In the genomic region with DNA sequence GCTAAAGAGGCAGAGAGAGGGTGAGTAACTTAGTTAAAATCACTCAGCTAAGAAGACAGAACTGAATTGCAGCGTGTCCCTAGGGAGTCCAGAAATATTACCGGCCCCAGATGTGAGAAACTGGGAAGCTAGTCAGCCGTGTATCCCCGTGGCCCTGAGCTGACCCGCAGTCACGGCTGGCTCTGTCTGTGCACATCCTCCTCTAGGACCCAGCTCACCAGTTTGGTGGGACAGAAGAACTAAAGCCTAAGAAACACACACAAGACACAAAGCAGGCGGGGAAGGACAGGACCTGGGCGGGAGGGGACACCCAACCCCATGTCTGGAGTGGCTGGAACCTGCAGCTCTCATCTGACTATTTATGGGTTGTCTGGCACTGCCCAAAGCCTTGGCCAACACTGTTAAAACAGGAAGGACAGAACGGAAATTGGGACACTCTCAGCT, we compare ENCODE assay signal across 8 mouse cellular contexts. TPM values are rescaled to one million over a fixed set of nuclear protein-coding genes. Genes with fewer than 3 reads are reported as not detected.
DNase-seq lines count a peak whose midpoint lies in the region; ATAC-seq and TF ChIP-seq lines count a peak whose summit lies in the region.

No protein-coding gene starts in this region.

- H3K9ac ChIP-seq in liver, embryonic 14.5 days (replicated peaks), result peak overlapping the region; percentile 64
- H3K9ac ChIP-seq in hindbrain, embryonic 11.5 days (ENCODE audit: low read depth, low read length), result no peak overlapping the region

- no peak for TF ChIP-seq EP300 in liver, embryonic 14.5 days (IDR thresholded peaks at IDR 0.05; ENCODE audit: low read depth)

- DNase-seq in layer of hippocampus, adult 11-12 months (ENCODE audit: low spot score), result peak; percentile 31
- no peak for DNase-seq in layer of hippocampus, adult 18-20 months (ENCODE audit: low spot score in 2 of 2)
- peak; percentile 31 to 54 for DNase-seq in gastrocnemius, postnatal 36 days
- no peak for DNase-seq in liver, embryonic 14.5 days (ENCODE audit: low read depth in 3 of 3, low spot score in 3 of 3)
- peak; percentile 90 for DNase-seq in splenic B cell, adult 2 months (ENCODE audit: low read depth, low spot score)
- DNase-seq in frontal cortex, postnatal 36 days (ENCODE audit: low spot score in 2 of 2), result no peak
- DNase-seq in hindbrain, embryonic 11.5 days (ENCODE audit: low spot score), result no peak
- no peak for DNase-seq in urinary bladder, postnatal 10 days (ENCODE audit: low spot score)

- no peaks in the 10 kb centered on the region for H3K27me3 ChIP-seq in liver, embryonic 14.5 days (ENCODE audit: control insufficient read depth, insufficient read depth, low read length)
- no peaks in the 10 kb centered on the region for H3K27me3 ChIP-seq in splenic B cell, adult 2 months (ENCODE audit: control insufficient read depth, insufficient read depth, low read length, poor library complexity, severe bottlenecking)
- H3K27me3 ChIP-seq in hindbrain, embryonic 11.5 days (ENCODE audit: control insufficient read depth, insufficient read depth, low read length), result no peaks in the 10 kb centered on the region

- 35% methylated on average over 9 of the region's 9 CpGs for WGBS in liver, embryonic 14.5 days (ENCODE audit: insufficient replicate concordance)
- WGBS in hindbrain, embryonic 11.5 days, result 58% methylated on average over 9 of the region's 9 CpGs

- ATAC-seq in liver, embryonic 14.5 days (ENCODE audit: insufficient read depth), result no peak
- no peak for ATAC-seq in hindbrain, embryonic 11.5 days (ENCODE audit: low FRiP score)

- intact Hi-C loops in gastrocnemius, postnatal 36 days (cut with DNase I), result no loop called here

- H3K4me3 ChIP-seq in liver, embryonic 14.5 days (ENCODE audit: insufficient read depth in 1 of 2, low read depth in 2 of 2, low read length in 2 of 2), result peak overlapping the region; percentile 22 to 44
- no peak overlapping the region for H3K4me3 ChIP-seq in hindbrain, embryonic 11.5 days (ENCODE audit: low read depth, low read length)

- H3K9me3 ChIP-seq in liver, embryonic 14.5 days (ENCODE audit: control insufficient read depth, low read length), result no peaks in the 10 kb centered on the region
- H3K9me3 ChIP-seq in hindbrain, embryonic 11.5 days (ENCODE audit: control insufficient read depth, low read length), result no peaks in the 10 kb centered on the region

- peak overlapping the region; percentile 80 for H3K27ac ChIP-seq in liver, embryonic 14.5 days
- H3K27ac ChIP-seq in hindbrain, embryonic 11.5 days (ENCODE audit: low read depth, low read length), result no peak overlapping the region

- H3K4me2 ChIP-seq in liver, embryonic 14.5 days (ENCODE audit: low read depth), result peak overlapping the region; percentile 75
- H3K4me2 ChIP-seq in hindbrain, embryonic 11.5 days (replicated peaks; ENCODE audit: low read depth, low read length), result no peak overlapping the region

- peaks cover 28 to 46% of the 10 kb centered on the region in 2 experiments for H3K4me1 ChIP-seq in liver, embryonic 14.5 days (replicated peaks; ENCODE audit: control insufficient read depth in 2 of 2, insufficient read depth in 2 of 2, low read length in 1 of 2)
- no peaks in the 10 kb centered on the region for H3K4me1 ChIP-seq in hindbrain, embryonic 11.5 days (replicated peaks; ENCODE audit: control insufficient read depth, insufficient read depth, low read length)

- no peak for TF ChIP-seq CTCF in liver, embryonic 14.5 days (IDR thresholded peaks at IDR 0.05; ENCODE audit: low read depth)

- no peaks in the 10 kb centered on the region for H3K36me3 ChIP-seq in liver, embryonic 14.5 days (replicated peaks; ENCODE audit: control insufficient read depth, insufficient read depth, low read depth)
- no peaks in the 10 kb centered on the region for H3K36me3 ChIP-seq in splenic B cell, adult 2 months (ENCODE audit: control insufficient read depth, insufficient read depth, low read length, poor library complexity, severe bottlenecking)
- no peaks in the 10 kb centered on the region for H3K36me3 ChIP-seq in hindbrain, embryonic 11.5 days (ENCODE audit: control insufficient read depth, insufficient read depth, low read length)

RNA-seq across cellular contexts. Expression of a gene that starts 4.4 kb away (rescaled TPM):
- under 1 TPM; 0.56 to 0.67 TPM for total RNA-seq in layer of hippocampus, adult 18-20 months (2021)
- total RNA-seq in gastrocnemius, postnatal 36 days (2021), result under 1 TPM; 0.20 TPM
- 0.47 and 0.56 TPM in 2 replicates for polyA plus RNA-seq in liver, embryonic 14.5 days (2012; rRNA removed)
- polyA plus RNA-seq in liver, embryonic 14.5 days (2014; fragmentation: Nextera tagmentation; extraction: Ambion mirVana), result 0.30 and 0.33 TPM in 2 replicates
- 0.04 and 0.11 TPM in 2 replicates for polyA plus RNA-seq in hindbrain, embryonic 11.5 days (2014; fragmentation: Nextera tagmentation; extraction: Ambion mirVana)

RNA-seq across cellular contexts. Expression of a gene that starts 17.7 kb away (rescaled TPM):
- 10 to 100 TPM; 10.7 to 12.5 TPM for total RNA-seq in layer of hippocampus, adult 18-20 months (2021)
- 1 to 10 TPM; 3.1 to 4.5 TPM for total RNA-seq in gastrocnemius, postnatal 36 days (2021)
- 5.0 and 5.3 TPM in 2 replicates for polyA plus RNA-seq in liver, embryonic 14.5 days (2012; rRNA removed)
- 3.6 and 3.7 TPM in 2 replicates for polyA plus RNA-seq in liver, embryonic 14.5 days (2014; fragmentation: Nextera tagmentation; extraction: Ambion mirVana)
- polyA plus RNA-seq in hindbrain, embryonic 11.5 days (2014; fragmentation: Nextera tagmentation; extraction: Ambion mirVana), result 7.9 and 9.1 TPM in 2 replicates

RNA-seq across cellular contexts. Expression of a gene that starts 19.8 kb away (rescaled TPM):
- 1 to 10 TPM; 1.2 to 1.6 TPM for total RNA-seq in layer of hippocampus, adult 18-20 months (2021)
- 1 to 10 TPM; 1.7 to 1.8 TPM for total RNA-seq in gastrocnemius, postnatal 36 days (2021)
- 0.95 and 1.1 TPM in 2 replicates for polyA plus RNA-seq in liver, embryonic 14.5 days (2012; rRNA removed)
- polyA plus RNA-seq in liver, embryonic 14.5 days (2014; fragmentation: Nextera tagmentation; extraction: Ambion mirVana), result 1.1 and 1.9 TPM in 2 replicates
- polyA plus RNA-seq in hindbrain, embryonic 11.5 days (2014; fragmentation: Nextera tagmentation; extraction: Ambion mirVana), result 0.46 and 1.3 TPM in 2 replicates

RNA-seq across cellular contexts. Expression of a gene that starts 33.8 kb away (rescaled TPM):
- total RNA-seq in layer of hippocampus, adult 18-20 months (2021), result 10 to 100 TPM; 31.9 to 34.8 TPM
- 10 to 100 TPM; 12.2 to 15.1 TPM for total RNA-seq in gastrocnemius, postnatal 36 days (2021)
- 7.9 and 8.3 TPM in 2 replicates for polyA plus RNA-seq in liver, embryonic 14.5 days (2012; rRNA removed)
- 3.5 and 4.0 TPM in 2 replicates for polyA plus RNA-seq in liver, embryonic 14.5 days (2014; fragmentation: Nextera tagmentation; extraction: Ambion mirVana)
- 11.0 and 13.8 TPM in 2 replicates for polyA plus RNA-seq in hindbrain, embryonic 11.5 days (2014; fragmentation: Nextera tagmentation; extraction: Ambion mirVana)

RNA-seq across cellular contexts. Expression of a gene that starts 47.0 kb away (rescaled TPM):
- total RNA-seq in layer of hippocampus, adult 18-20 months (2021), result 10 to 100 TPM; 72.4 to 80.2 TPM
- total RNA-seq in gastrocnemius, postnatal 36 days (2021), result 10 to 100 TPM; 40.7 to 44.6 TPM
- 15.9 and 24.7 TPM in 2 replicates for polyA plus RNA-seq in liver, embryonic 14.5 days (2012; rRNA removed)
- 4.2 and 7.6 TPM in 2 replicates for polyA plus RNA-seq in liver, embryonic 14.5 days (2014; fragmentation: Nextera tagmentation; extraction: Ambion mirVana)
- 18.2 and 19.2 TPM in 2 replicates for polyA plus RNA-seq in hindbrain, embryonic 11.5 days (2014; fragmentation: Nextera tagmentation; extraction: Ambion mirVana)

Comparison
In these comparisons a context has a peak if more than half of its experiments do, and no peak if none do; other contexts are left out.
1. DNase-seq: peak in layer of hippocampus, adult 11-12 months (single experiment), gastrocnemius, postnatal 36 days (2 of 2) and splenic B cell, adult 2 months (single experiment); none in layer of hippocampus, adult 18-20 months (0 of 2), liver, embryonic 14.5 days (0 of 3), frontal cortex, postnatal 36 days (0 of 2), hindbrain, embryonic 11.5 days (single experiment) and urinary bladder, postnatal 10 days (single experiment).